Mouse (Mus musculus): ENCODE measurements around the gene Acox3. TPM values are rescaled to one million over a fixed set of nuclear protein-coding genes. Genes with fewer than 3 reads are reported as not detected.
A peak's percentile ranks its signal among the peaks of the same experiment; 100 is the strongest.

Gene Acox3
- 10 to 100 TPM; 16.5 to 17.8 TPM for total RNA-seq (2021)
- long read RNA-seq, experiment 1, partial matches to known transcripts = 7 of 10 reads
- long read RNA-seq, experiment 1, other reads (novel, unspliced or antisense) = 2 of 10 reads
- long read RNA-seq, experiment 2, partial matches to known transcripts = 9 of 13 reads
- long read RNA-seq, experiment 2, other reads (novel, unspliced or antisense) = 4 of 13 reads

GRCm38 (mm10) chr5:35582445-35583220 lies at the start of gene Acox3:
Gene Acox3 (plus strand): TSS chr5:35583040.
- intact Hi-C loops (cut with DNase I) = no loop called here
- peak; percentile 94 to 96 for DNase-seq

- intact Hi-C loops (cut with DNase I) = no loop called here
- DNase-seq = peak in 1 of 2 experiments; percentile 2
Observed at GRCm38 (mm10) chr5:35536271-35536670, 46.6 kb upstream of the Acox3 start.

- intact Hi-C loops (cut with DNase I) = no loop called here
- no peak for DNase-seq
Observed at GRCm38 (mm10) chr5:35537474-35537873, 45.4 kb upstream of the Acox3 start.

GRCm38 (mm10) chr5:35538022-35538421 lies 44.8 kb upstream of the Acox3 start:
- intact Hi-C loops (cut with DNase I) = no loop called here
- peak in 1 of 2 experiments; percentile 11 for DNase-seq

- intact Hi-C loops (cut with DNase I) = no loop called here
- peak in 1 of 2 experiments; percentile 3 for DNase-seq
Observed at GRCm38 (mm10) chr5:35539576-35539975, 43.3 kb upstream of the Acox3 start.

- no peak for DNase-seq
- intact Hi-C loops (cut with DNase I) = no loop called here
Observed at GRCm38 (mm10) chr5:35540555-35540954, 42.3 kb upstream of the Acox3 start.

- intact Hi-C loops (cut with DNase I) = no loop called here
- no peak for DNase-seq
Observed at GRCm38 (mm10) chr5:35541059-35541790, 41.6 kb upstream of the Acox3 start.

- DNase-seq = no peak
- intact Hi-C loops (cut with DNase I) = no loop called here
Observed at GRCm38 (mm10) chr5:35546127-35546526, 36.7 kb upstream of the Acox3 start.

- no peak for DNase-seq
Observed at GRCm38 (mm10) chr5:35551855-35552837, 30.7 kb upstream of the Acox3 start.

GRCm38 (mm10) chr5:35552838-35553539 lies 29.9 kb upstream of the Acox3 start:
- intact Hi-C loops (cut with DNase I) = no loop called here

More at GRCm38 (mm10) chr5:35551855-35552837, 30.7 kb upstream of the Acox3 start:
- intact Hi-C loops (cut with DNase I) = no loop called here

GRCm38 (mm10) chr5:35556393-35556792 lies 26.4 kb upstream of the Acox3 start:
- intact Hi-C loops (cut with DNase I) = no loop called here
- DNase-seq = no peak

More at GRCm38 (mm10) chr5:35552838-35553539, 29.9 kb upstream of the Acox3 start:
- no peak for DNase-seq

- intact Hi-C loops (cut with DNase I) = no loop called here
- DNase-seq = no peak
Observed at GRCm38 (mm10) chr5:35557946-35558621, 24.8 kb upstream of the Acox3 start.

GRCm38 (mm10) chr5:35559447-35559846 lies 23.4 kb upstream of the Acox3 start:
- intact Hi-C loops (cut with DNase I) = no loop called here
- DNase-seq = no peak

GRCm38 (mm10) chr5:35562616-35563015 lies 20.2 kb upstream of the Acox3 start:
- DNase-seq = no peak
- intact Hi-C loops (cut with DNase I) = loop anchor here (1.0 kb wide), 1 partner anchor 37 kb away; the partner anchor contains the start of gene Cpz

- intact Hi-C loops (cut with DNase I) = loop anchor here (1.0 kb wide), 1 partner anchor 38 kb away; the partner anchor contains the start of gene Cpz
- peak; percentile 64 to 73 for DNase-seq
Observed at GRCm38 (mm10) chr5:35563449-35563848, 19.4 kb upstream of the Acox3 start.

GRCm38 (mm10) chr5:35565217-35565616 lies 17.6 kb upstream of the Acox3 start:
- intact Hi-C loops (cut with DNase I) = no loop called here
- no peak for DNase-seq

- intact Hi-C loops (cut with DNase I) = no loop called here
- no peak for DNase-seq
Observed at GRCm38 (mm10) chr5:35566632-35567031, 16.2 kb upstream of the Acox3 start.

GRCm38 (mm10) chr5:35571546-35571945 lies 11.3 kb upstream of the Acox3 start:
- no peak for DNase-seq
- intact Hi-C loops (cut with DNase I) = no loop called here
